Mouse (Mus musculus): ENCODE measurements around the gene Xrra1. TPM values are rescaled to one million over a fixed set of nuclear protein-coding genes. Genes with fewer than 3 reads are reported as not detected.

The Xrra1 gene
- polyA plus RNA-seq, 1 experiment = 0.03 TPM

GRCm38 (mm10) chr7:99837358-99838071 is 21.4 kb upstream of the Xrra1 start:
- peaks cover 24% of the 10 kb centered on the region for H3K4me1 ChIP-seq (ENCODE audit: control insufficient read depth)
- H3K9me3 ChIP-seq (ENCODE audit: control insufficient read depth, low read length) = no peaks in the 10 kb centered on the region
- no peaks in the 10 kb centered on the region for H3K27me3 ChIP-seq (ENCODE audit: control insufficient read depth)
- H3K36me3 ChIP-seq (ENCODE audit: control insufficient read depth) = peaks cover 69% of the 10 kb centered on the region
- no peak overlapping the region for H3K4me3 ChIP-seq (replicated peaks)
- no peak for TF ChIP-seq GATA1 (IDR thresholded peaks at IDR 0.05; ENCODE audit: low read length)
- no peak for TF ChIP-seq TAL1 (IDR thresholded peaks at IDR 0.05; ENCODE audit: low read length)

DNA sequence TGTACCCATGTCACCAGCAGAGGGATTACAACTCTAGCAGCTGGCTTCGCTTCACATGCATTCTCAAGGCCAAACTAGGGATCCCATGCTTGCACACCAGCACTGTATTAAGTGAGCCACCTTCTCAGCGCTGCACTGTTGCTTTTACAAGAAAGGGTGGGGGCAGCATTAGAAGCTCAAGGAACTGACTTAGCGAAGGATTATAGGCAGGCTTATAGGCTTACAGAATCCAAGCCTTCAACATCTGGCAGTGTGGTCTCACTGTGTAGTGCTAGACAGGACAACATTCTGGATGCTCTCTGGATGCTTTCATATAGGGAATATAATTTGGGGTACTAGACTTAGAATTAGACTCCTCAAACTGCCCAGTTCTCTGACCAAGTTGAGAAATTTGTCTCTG is 20.7 kb upstream of the Xrra1 start:
- Histone ChIP-seq H3K36me3 (ENCODE audit: control insufficient read depth) (peaks cover 77% of the 10 kb centered on the region), H3K27me3 (ENCODE audit: control insufficient read depth) (no peaks in the 10 kb centered on the region), H3K4me3 (replicated peaks) (no peak overlapping the region), H3K9me3 (ENCODE audit: control insufficient read depth, low read length) (no peaks in the 10 kb centered on the region), H3K4me1 (ENCODE audit: control insufficient read depth) (peaks cover 24% of the 10 kb centered on the region)
- no peak for TF ChIP-seq TAL1 (IDR thresholded peaks at IDR 0.05; ENCODE audit: low read length)
- TF ChIP-seq GATA1 (IDR thresholded peaks at IDR 0.05; ENCODE audit: low read length) = no peak

GRCm38 (mm10) chr7:99845533-99846236 is 13.2 kb upstream of the Xrra1 start:
- no peaks in the 10 kb centered on the region for H3K9me3 ChIP-seq (ENCODE audit: control insufficient read depth, low read length)
- no peak for TF ChIP-seq GATA1 (IDR thresholded peaks at IDR 0.05; ENCODE audit: low read length)
- no peak for TF ChIP-seq TAL1 (IDR thresholded peaks at IDR 0.05; ENCODE audit: low read length)
- H3K36me3 ChIP-seq (ENCODE audit: control insufficient read depth) = peaks cover 90% of the 10 kb centered on the region
- peaks cover 8% of the 10 kb centered on the region for H3K4me1 ChIP-seq (ENCODE audit: control insufficient read depth)
- H3K4me3 ChIP-seq (replicated peaks) = no peak overlapping the region
- H3K27me3 ChIP-seq (ENCODE audit: control insufficient read depth) = no peaks in the 10 kb centered on the region

DNA sequence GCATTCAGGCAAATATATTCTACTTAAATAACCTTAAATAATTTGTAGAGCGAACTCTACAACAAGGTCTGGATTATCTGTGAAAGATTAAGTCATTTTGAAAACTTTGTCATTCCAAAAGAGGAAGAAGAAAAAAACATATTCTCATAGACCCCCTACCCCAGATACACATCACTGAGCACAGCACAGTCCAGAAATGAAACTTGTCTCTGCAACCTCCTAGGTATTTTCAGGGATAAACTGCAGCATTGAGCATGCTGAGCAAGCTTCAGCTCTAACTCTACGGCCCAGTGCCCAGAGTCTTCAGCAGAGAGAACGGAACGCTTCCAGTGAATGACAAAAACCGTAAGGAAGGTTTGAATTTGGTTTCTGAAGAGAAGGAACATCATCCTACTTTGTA is 8.4 kb upstream of the Xrra1 start:
- peaks cover 7% of the 10 kb centered on the region for H3K4me1 ChIP-seq (ENCODE audit: control insufficient read depth)
- no peak for TF ChIP-seq GATA1 (IDR thresholded peaks at IDR 0.05; ENCODE audit: low read length)
- no peak for TF ChIP-seq TAL1 (IDR thresholded peaks at IDR 0.05; ENCODE audit: low read length)
- H3K9me3 ChIP-seq (ENCODE audit: control insufficient read depth, low read length) = no peaks in the 10 kb centered on the region
- H3K27me3 ChIP-seq (ENCODE audit: control insufficient read depth) = no peaks in the 10 kb centered on the region
- no peak overlapping the region for H3K4me3 ChIP-seq (replicated peaks)
- H3K36me3 ChIP-seq (ENCODE audit: control insufficient read depth) = peaks cover 91% of the 10 kb centered on the region

DNA sequence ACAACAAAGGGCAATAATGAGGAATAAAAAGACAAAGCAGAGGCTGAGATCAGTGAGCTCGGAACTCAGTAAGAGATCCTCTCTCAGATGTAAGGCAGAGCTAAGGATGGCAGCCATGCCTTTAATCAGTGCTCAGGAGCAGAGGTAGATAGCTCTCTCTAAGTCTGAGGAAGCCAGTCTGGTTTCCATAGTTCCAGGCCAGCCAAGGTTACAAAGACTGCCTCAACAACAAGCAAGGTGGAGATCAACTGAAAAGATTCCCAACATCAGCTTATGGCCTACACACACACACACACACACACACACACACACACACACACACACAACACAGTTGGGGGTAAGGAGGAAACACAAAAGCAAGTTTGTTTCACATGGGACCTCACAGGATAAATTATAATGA is 7.8 kb upstream of the Xrra1 start:
- peaks cover 11% of the 10 kb centered on the region for H3K4me1 ChIP-seq (ENCODE audit: control insufficient read depth)
- H3K4me3 ChIP-seq (replicated peaks) = no peak overlapping the region
- no peaks in the 10 kb centered on the region for H3K9me3 ChIP-seq (ENCODE audit: control insufficient read depth, low read length)
- H3K27me3 ChIP-seq (ENCODE audit: control insufficient read depth) = no peaks in the 10 kb centered on the region
- TF ChIP-seq GATA1 (IDR thresholded peaks at IDR 0.05; ENCODE audit: low read length) (no peak), TAL1 (IDR thresholded peaks at IDR 0.05; ENCODE audit: low read length) (no peak)
- H3K36me3 ChIP-seq (ENCODE audit: control insufficient read depth) = peaks cover 91% of the 10 kb centered on the region

DNA sequence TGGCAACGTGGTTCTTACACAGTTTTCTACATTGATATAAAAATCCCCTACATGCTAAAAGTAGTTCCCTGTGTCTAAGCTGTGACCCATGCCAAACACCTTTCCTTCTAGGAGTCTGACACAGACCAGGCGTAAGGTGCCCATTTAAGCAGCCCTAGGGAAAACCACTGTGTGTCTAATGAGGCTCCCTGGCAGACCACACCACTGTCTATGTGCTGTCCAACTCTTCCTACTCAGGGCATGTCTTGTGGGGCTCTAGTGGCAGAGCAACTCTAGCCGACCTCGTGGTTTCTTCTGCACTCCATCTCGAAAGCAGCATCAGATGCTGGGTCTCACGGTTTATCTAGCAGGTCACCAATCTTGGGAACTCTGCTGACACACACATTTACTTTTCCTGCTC is 7.3 kb upstream of the Xrra1 start:
- Histone ChIP-seq H3K9me3 (ENCODE audit: control insufficient read depth, low read length) (no peaks in the 10 kb centered on the region), H3K4me1 (ENCODE audit: control insufficient read depth) (peaks cover 16% of the 10 kb centered on the region), H3K4me3 (replicated peaks) (no peak overlapping the region), H3K27me3 (ENCODE audit: control insufficient read depth) (no peaks in the 10 kb centered on the region), H3K36me3 (ENCODE audit: control insufficient read depth) (peaks cover 91% of the 10 kb centered on the region)
- TF ChIP-seq TAL1 (IDR thresholded peaks at IDR 0.05; ENCODE audit: low read length) (no peak), GATA1 (IDR thresholded peaks at IDR 0.05; ENCODE audit: low read length) (no peak)

- no peak for TF ChIP-seq GATA1 (IDR thresholded peaks at IDR 0.05; ENCODE audit: low read length)
- TF ChIP-seq TAL1 (IDR thresholded peaks at IDR 0.05; ENCODE audit: low read length) = no peak
- Histone ChIP-seq H3K27me3 (ENCODE audit: control insufficient read depth) (no peaks in the 10 kb centered on the region), H3K36me3 (ENCODE audit: control insufficient read depth) (peaks cover 81% of the 10 kb centered on the region), H3K9me3 (ENCODE audit: control insufficient read depth, low read length) (no peaks in the 10 kb centered on the region), H3K4me3 (replicated peaks) (no peak overlapping the region), H3K4me1 (ENCODE audit: control insufficient read depth) (peaks cover 30% of the 10 kb centered on the region)
These were observed 5.6 kb upstream of the Xrra1 start for GRCm38 (mm10) chr7:99853350-99853749.

DNA sequence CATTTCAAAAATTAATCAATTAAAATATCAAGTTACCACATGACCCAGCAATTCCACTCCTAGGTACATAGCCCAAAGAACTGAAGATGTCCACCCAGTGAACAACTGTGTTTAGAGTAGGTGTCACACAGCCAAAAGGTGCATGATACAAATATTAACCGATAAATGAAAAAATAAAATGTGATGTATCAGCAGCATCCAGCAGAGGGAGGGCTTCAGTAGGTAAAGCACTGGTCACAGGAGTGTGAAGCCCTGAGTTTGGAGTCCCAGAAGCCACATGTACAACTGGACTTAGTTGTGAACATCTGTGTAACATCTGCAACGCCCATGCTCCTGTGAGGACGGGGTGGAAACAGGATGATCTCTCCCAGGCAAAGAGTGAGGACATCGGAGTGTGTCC is 4.6 kb upstream of the Xrra1 start:
- TF ChIP-seq GATA1 (IDR thresholded peaks at IDR 0.05; ENCODE audit: low read length) = no peak
- no peak for TF ChIP-seq TAL1 (IDR thresholded peaks at IDR 0.05; ENCODE audit: low read length)
- Histone ChIP-seq H3K4me3 (replicated peaks) (no peak overlapping the region), H3K4me1 (ENCODE audit: control insufficient read depth) (peaks cover 32% of the 10 kb centered on the region), H3K27me3 (ENCODE audit: control insufficient read depth) (no peaks in the 10 kb centered on the region), H3K9me3 (ENCODE audit: control insufficient read depth, low read length) (no peaks in the 10 kb centered on the region), H3K36me3 (ENCODE audit: control insufficient read depth) (peaks cover 73% of the 10 kb centered on the region)

DNA sequence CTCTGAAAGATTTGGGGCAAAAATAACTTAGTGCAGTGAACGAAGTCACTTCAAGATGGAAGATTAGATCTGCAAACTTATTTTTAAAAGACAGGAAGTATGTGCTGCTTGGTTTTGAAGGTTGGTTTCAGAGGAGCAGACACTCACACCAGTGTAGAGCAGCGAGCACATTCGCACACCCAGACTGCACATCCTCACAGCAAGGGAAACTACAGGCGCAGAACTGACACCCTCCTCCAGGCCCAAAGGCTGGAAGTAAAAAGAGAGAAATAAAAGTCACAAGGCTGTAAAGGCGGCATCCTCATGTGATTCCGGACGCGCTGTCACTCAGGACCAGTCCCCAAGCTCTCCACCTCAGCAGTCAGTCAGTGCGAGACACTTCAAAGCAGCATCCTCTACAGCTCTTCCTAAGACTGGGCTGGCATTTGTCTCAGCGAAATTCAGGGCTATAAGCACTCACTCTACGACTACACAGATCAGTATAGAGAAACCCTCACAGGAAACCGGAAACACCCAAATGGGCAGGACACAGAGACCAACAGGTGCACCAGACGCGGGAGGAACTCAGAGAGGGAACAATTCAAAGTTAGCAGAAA is 2.6 kb upstream of the Xrra1 start:
- Histone ChIP-seq H3K9me3 (ENCODE audit: control insufficient read depth, low read length) (no peaks in the 10 kb centered on the region), H3K4me3 (replicated peaks) (peak overlapping the region; percentile 35), H3K36me3 (ENCODE audit: control insufficient read depth) (peaks cover 59% of the 10 kb centered on the region), H3K4me1 (ENCODE audit: control insufficient read depth) (peaks cover 35% of the 10 kb centered on the region), H3K27me3 (ENCODE audit: control insufficient read depth) (peaks cover 2% of the 10 kb centered on the region; the same call in 1 of the 2 replicates)
- TF ChIP-seq TAL1 (IDR thresholded peaks at IDR 0.05; ENCODE audit: low read length) (no peak), GATA1 (IDR thresholded peaks at IDR 0.05; ENCODE audit: low read length) (no peak)
